Mouse (Mus musculus) megakaryocyte, embryonic 14.5 days (primary cell): ENCODE measurements around the gene Dgkh. TPM values are rescaled to one million over a fixed set of nuclear protein-coding genes. Genes with fewer than 3 reads are reported as not detected.

Experiments
- H3K27me3 ChIP-seq: replicated peaks from 2 replicates; pipeline ENCODE3; 2012; ENCODE audit warnings: inconsistent platforms
- H3K36me3 ChIP-seq: replicated peaks from 2 replicates; pipeline ENCODE3; 2012; ENCODE audit warnings: low read length, inconsistent platforms, mixed read lengths
- H3K4me1 ChIP-seq: 2 replicates; pipeline ENCODE4 v1.6.1; 2012; ENCODE audit warnings: inconsistent platforms
- H3K4me3 ChIP-seq: replicated peaks from 2 replicates; pipeline ENCODE3; 2012; ENCODE audit warnings: moderate library complexity, mild to moderate bottlenecking, inconsistent platforms
- H3K9me3 ChIP-seq: 2 replicates; pipeline ENCODE4 v1.6.1; 2012; ENCODE audit warnings: inconsistent platforms
- FLI1 ChIP-seq: IDR thresholded peaks from 2 replicates; pipeline ENCODE4 v1.6.1; 2012; ENCODE audit warnings: low read length, inconsistent platforms, mixed read lengths
- GATA1 ChIP-seq: IDR thresholded peaks from 3 replicates; pipeline ENCODE4 v1.6.1; 2012; ENCODE audit warnings: mixed read lengths, low read length, inconsistent platforms, borderline replicate concordance
- polyA plus RNA-seq: library from polyadenylated mRNA; stranded (reverse); fragments of >175 nt; gene quantifications from 2 replicates; pipeline ENCODE4 v1.2.3, GENCODE M21; 2012; ENCODE audit warnings: low replicate concordance; ENCODE audit not compliant: insufficient read depth

Gene Dgkh
- polyA plus RNA-seq, 1 experiment, result 0.01 TPM

GRCm38 (mm10) chr14:78686701-78687100, 45.9 kb downstream of the Dgkh start:
- H3K36me3 ChIP-seq, result no peaks in the 10 kb centered on the region
- no peak overlapping the region for H3K4me3 ChIP-seq
- peaks cover 9% of the 10 kb centered on the region for H3K4me1 ChIP-seq
- peaks cover 5% of the 10 kb centered on the region for H3K9me3 ChIP-seq
- TF ChIP-seq FLI1 (no peak), GATA1 (no peak)
- H3K27me3 ChIP-seq, result no peaks in the 10 kb centered on the region

- Histone ChIP-seq H3K27me3 (no peaks in the 10 kb centered on the region), H3K36me3 (no peaks in the 10 kb centered on the region), H3K4me3 (no peak overlapping the region), H3K9me3 (peaks cover 7% of the 10 kb centered on the region), H3K4me1 (peaks cover 9% of the 10 kb centered on the region)
- TF ChIP-seq GATA1 (no peak), FLI1 (no peak)
These were observed 48.4 kb downstream of the Dgkh start for GRCm38 (mm10) chr14:78684171-78684570.

GRCm38 (mm10) chr14:78678981-78679380, 53.6 kb downstream of the Dgkh start:
- Histone ChIP-seq H3K9me3 (peaks cover 7% of the 10 kb centered on the region), H3K36me3 (no peaks in the 10 kb centered on the region), H3K4me3 (no peak overlapping the region), H3K4me1 (peaks cover 21% of the 10 kb centered on the region), H3K27me3 (no peaks in the 10 kb centered on the region)
- TF ChIP-seq FLI1, result no peak
- TF ChIP-seq GATA1, result no peak

- Histone ChIP-seq H3K4me1 (peaks cover 18% of the 10 kb centered on the region), H3K4me3 (peak overlapping the region; percentile 81), H3K9me3 (peaks cover 7% of the 10 kb centered on the region), H3K27me3 (no peaks in the 10 kb centered on the region), H3K36me3 (no peaks in the 10 kb centered on the region)
- no peak for TF ChIP-seq GATA1
These were observed 54.6 kb downstream of the Dgkh start for GRCm38 (mm10) chr14:78677852-78678588.

GRCm38 (mm10) chr14:78676457-78676856, 56.1 kb downstream of the Dgkh start:
- Histone ChIP-seq H3K36me3 (no peaks in the 10 kb centered on the region), H3K4me3 (no peak overlapping the region), H3K27me3 (no peaks in the 10 kb centered on the region), H3K9me3 (peaks cover 13% of the 10 kb centered on the region), H3K4me1 (peaks cover 18% of the 10 kb centered on the region)
- no peak for TF ChIP-seq GATA1
- no peak for TF ChIP-seq FLI1

GRCm38 (mm10) chr14:78674606-78675005, 58.0 kb downstream of the Dgkh start:
- H3K27me3 ChIP-seq, result no peaks in the 10 kb centered on the region
- H3K36me3 ChIP-seq, result no peaks in the 10 kb centered on the region
- TF ChIP-seq FLI1 (no peak), GATA1 (no peak)
- H3K4me1 ChIP-seq, result peaks cover 18% of the 10 kb centered on the region
- H3K9me3 ChIP-seq, result peaks cover 14% of the 10 kb centered on the region
- no peak overlapping the region for H3K4me3 ChIP-seq

GRCm38 (mm10) chr14:78669986-78670385, 62.6 kb downstream of the Dgkh start:
- H3K4me3 ChIP-seq, result no peak overlapping the region
- H3K27me3 ChIP-seq, result no peaks in the 10 kb centered on the region
- H3K36me3 ChIP-seq, result no peaks in the 10 kb centered on the region
- H3K9me3 ChIP-seq, result peaks cover 14% of the 10 kb centered on the region
- no peak for TF ChIP-seq FLI1
- TF ChIP-seq GATA1, result no peak
- H3K4me1 ChIP-seq, result peaks cover 8% of the 10 kb centered on the region

- Histone ChIP-seq H3K9me3 (peaks cover 14% of the 10 kb centered on the region), H3K27me3 (no peaks in the 10 kb centered on the region), H3K4me1 (peaks cover 8% of the 10 kb centered on the region), H3K36me3 (no peaks in the 10 kb centered on the region), H3K4me3 (no peak overlapping the region)
- TF ChIP-seq GATA1 (no peak), FLI1 (no peak)
These were observed 64.3 kb downstream of the Dgkh start for GRCm38 (mm10) chr14:78668291-78668690.

GRCm38 (mm10) chr14:78667763-78668162, 64.8 kb downstream of the Dgkh start:
- Histone ChIP-seq H3K4me3 (no peak overlapping the region), H3K9me3 (peaks cover 12% of the 10 kb centered on the region), H3K36me3 (no peaks in the 10 kb centered on the region), H3K27me3 (no peaks in the 10 kb centered on the region), H3K4me1 (peaks cover 8% of the 10 kb centered on the region)
- TF ChIP-seq GATA1 (no peak), FLI1 (no peak)

GRCm38 (mm10) chr14:78662641-78663040, 69.9 kb downstream of the Dgkh start:
- Histone ChIP-seq H3K4me1 (peaks cover 8% of the 10 kb centered on the region; the same call in 1 of the 2 replicates), H3K36me3 (no peaks in the 10 kb centered on the region), H3K9me3 (peaks cover 21% of the 10 kb centered on the region), H3K27me3 (peaks cover 4% of the 10 kb centered on the region), H3K4me3 (no peak overlapping the region)
- TF ChIP-seq FLI1, result no peak
- no peak for TF ChIP-seq GATA1
